Mouse (Mus musculus) limb, embryonic 12.5 days (tissue): Measurements from ENCODE around the gene Zfp362. TPM values are rescaled to one million over a fixed set of nuclear protein-coding genes. Genes with fewer than 3 reads are reported as not detected.
A peak's percentile ranks its signal among the peaks of the same experiment; 100 is the strongest.

Experiments
- ATAC-seq: fragments of 200-750 bp; cut with Nextera tagmentation; 2 replicates; pipeline ENCODE4 v1.8.0; 2017; ENCODE audit warnings: low read depth, moderate TSS enrichment; ENCODE audit not compliant: insufficient number of reproducible peaks, insufficient read depth, low FRiP score, low TSS enrichment
- H3K27ac ChIP-seq: fragments of 300-500 bp; sonication (generic); 2 replicates; pipeline ENCODE4 v1.5.1; 2016; ENCODE audit warnings: mild to moderate bottlenecking, moderate library complexity
- H3K27me3 ChIP-seq: fragments of 300-500 bp; sonication (generic); 2 replicates; pipeline ENCODE4 v1.6.1; 2016; ENCODE audit warnings: mild to moderate bottlenecking, moderate library complexity
- H3K36me3 ChIP-seq: fragments of 300-500 bp; sonication (generic); 2 replicates; pipeline ENCODE4 v1.6.1; 2016; ENCODE audit warnings: mild to moderate bottlenecking, moderate library complexity
- H3K4me1 ChIP-seq: fragments of 300-500 bp; sonication (generic); replicated peaks from 2 replicates; pipeline ENCODE4 v1.6.1; 2016
- H3K4me2 ChIP-seq: fragments of 300-500 bp; sonication (generic); 2 replicates; pipeline ENCODE4 v1.6.1; 2016; ENCODE audit warnings: mild to moderate bottlenecking, moderate library complexity
- H3K4me3 ChIP-seq: fragments of 300-500 bp; sonication (generic); replicated peaks from 2 replicates; pipeline ENCODE4 v1.5.1; 2016; ENCODE audit warnings: mild to moderate bottlenecking
- H3K9ac ChIP-seq: fragments of 300-500 bp; sonication (generic); replicated peaks from 2 replicates; pipeline ENCODE4 v1.6.1; 2016; ENCODE audit warnings: mild to moderate bottlenecking, moderate library complexity
- H3K9me3 ChIP-seq: fragments of 300-500 bp; sonication (generic); 2 replicates; pipeline ENCODE4 v1.6.1; 2016; ENCODE audit warnings: mild to moderate bottlenecking, moderate library complexity
- WGBS: fragments of 180-500 bp; shearing (Covaris S2); methylation state at CpG from one replicate; pipeline ENCODE4 v1.1.7; 2016; 5-methylcytosine and 5-hydroxymethylcytosine counted together
- polyA plus RNA-seq: library from polyadenylated mRNA; unstranded; fragments of >200 nt; fragmentation: Nextera tagmentation; extraction: Ambion mirVana; gene quantifications from 2 replicates; pipeline ENCODE4 v1.2.1, GENCODE M21; 2016

The Zfp362 gene
- polyA plus RNA-seq, 1 experiment from 2014 or later, result 52.1 TPM

- 0 out of 2 replicates have a peak overlapping the region, but pooled peaks have one; percentile 20 for H3K27ac ChIP-seq
Measured at GRCm38 (mm10) chr4:128838202-128838601, 32.4 kb upstream of the Zfp362 start.

DNA sequence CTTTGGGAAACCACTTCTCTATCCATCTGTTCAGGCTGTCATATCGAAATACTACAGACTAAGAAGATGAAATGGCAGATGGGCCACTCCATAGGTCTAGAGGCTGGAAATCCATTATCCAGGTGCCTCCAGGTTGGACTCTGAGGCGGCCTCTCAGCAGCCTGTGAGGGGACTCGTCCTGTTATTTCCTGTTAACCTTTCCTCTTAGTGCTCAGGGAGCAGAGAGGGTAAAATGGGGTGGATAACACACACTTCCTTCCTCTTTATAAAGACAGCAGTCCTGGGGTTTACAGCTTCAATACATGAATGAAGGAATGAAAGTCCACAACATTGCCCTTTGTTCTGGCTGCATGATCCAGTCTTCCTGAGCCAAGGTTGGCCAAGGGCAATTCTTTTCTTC is 18.3 kb upstream of the Zfp362 start:
- Histone ChIP-seq H3K27ac (no peak overlapping the region), H3K4me1 (0 out of 2 replicates have a peak, but pooled peaks cover 4% of the 10 kb centered on the region), H3K9me3 (0 out of 2 replicates have a peak, but pooled peaks cover 3% of the 10 kb centered on the region), H3K4me3 (no peak overlapping the region), H3K9ac (no peak overlapping the region), H3K4me2 (no peak overlapping the region), H3K36me3 (no peaks in the 10 kb centered on the region), H3K27me3 (no peaks in the 10 kb centered on the region)
- ATAC-seq, result no peak
- WGBS, result 74% methylated on average over 3 of the region's 3 CpGs

More at GRCm38 (mm10) chr4:128838202-128838601, 32.4 kb upstream of the Zfp362 start:
- H3K36me3 ChIP-seq, result no peaks in the 10 kb centered on the region
- WGBS, result 64% methylated on average over 5 of the region's 5 CpGs
- peaks cover 26% of the 10 kb centered on the region for H3K4me1 ChIP-seq
- H3K4me3 ChIP-seq, result no peak overlapping the region
- H3K4me2 ChIP-seq, result no peak overlapping the region
- no peaks in the 10 kb centered on the region for H3K27me3 ChIP-seq
- H3K9me3 ChIP-seq, result no peaks in the 10 kb centered on the region
- H3K9ac ChIP-seq, result no peak overlapping the region
- no peak for ATAC-seq

GRCm38 (mm10) chr4:128820568-128820967 is 14.7 kb upstream of the Zfp362 start:
- WGBS, result 74% methylated on average over 12 of the region's 12 CpGs
- H3K4me2 ChIP-seq, result no peak overlapping the region
- no peak for ATAC-seq

GRCm38 (mm10) chr4:128817011-128817410 is 11.2 kb upstream of the Zfp362 start:
- Histone ChIP-seq H3K9ac (no peak overlapping the region), H3K36me3 (no peaks in the 10 kb centered on the region), H3K4me2 (no peak overlapping the region), H3K27ac (no peak overlapping the region), H3K4me3 (no peak overlapping the region), H3K4me1 (peaks cover 19% of the 10 kb centered on the region), H3K27me3 (no peaks in the 10 kb centered on the region), H3K9me3 (no peaks in the 10 kb centered on the region)
- 56% methylated on average over 7 of the region's 7 CpGs for WGBS
- ATAC-seq, result no peak

More at GRCm38 (mm10) chr4:128820568-128820967, 14.7 kb upstream of the Zfp362 start:
- Histone ChIP-seq H3K27me3 (no peaks in the 10 kb centered on the region), H3K36me3 (no peaks in the 10 kb centered on the region), H3K4me3 (no peak overlapping the region), H3K27ac (no peak overlapping the region), H3K9ac (no peak overlapping the region), H3K4me1 (peaks cover 16% of the 10 kb centered on the region; the same call in 1 of the 2 replicates), H3K9me3 (no peaks in the 10 kb centered on the region)

DNA sequence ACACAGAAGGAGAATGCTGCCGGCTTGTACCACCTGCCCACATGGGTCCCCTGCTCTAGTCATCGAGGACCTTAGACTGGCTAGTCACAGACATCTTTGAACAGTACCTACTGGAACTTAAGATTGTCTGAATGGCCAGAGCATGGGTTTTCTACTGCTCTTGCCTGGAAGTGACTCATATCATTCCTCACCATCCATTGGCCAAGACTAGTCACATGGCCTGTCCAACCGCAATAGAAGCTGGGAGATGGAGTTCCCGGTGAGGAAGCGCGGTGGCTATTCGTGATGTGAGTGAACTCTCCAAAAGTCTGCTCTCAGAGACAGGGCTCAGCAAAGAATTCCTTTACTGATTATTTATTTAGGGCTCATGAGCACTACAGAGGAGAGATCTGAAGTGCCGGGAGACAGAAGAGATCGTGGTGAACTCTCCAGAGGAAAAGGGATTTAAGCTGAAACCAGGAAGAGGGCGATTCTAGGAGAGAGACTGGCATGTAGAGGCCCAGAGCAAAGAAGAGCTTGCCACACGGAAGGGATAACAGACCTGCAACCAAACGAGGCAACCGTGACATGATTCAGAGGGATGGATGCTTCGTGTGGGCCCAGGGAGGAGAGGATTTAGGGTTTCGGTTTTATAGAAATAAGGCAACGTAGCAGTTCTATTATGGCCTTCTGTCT is 5.7 kb upstream of the Zfp362 start:
- 0 out of 2 replicates have a peak overlapping the region, but pooled peaks have one; percentile 12 for H3K27ac ChIP-seq

GRCm38 (mm10) chr4:128806827-128807179 is 958 bp upstream of the Zfp362 start:
- Histone ChIP-seq H3K36me3 (no peaks in the 10 kb centered on the region), H3K27ac (peak overlapping the region; percentile 99), H3K9ac (peak overlapping the region; percentile 99), H3K4me3 (peak overlapping the region; percentile 81), H3K4me2 (peak overlapping the region; percentile 96), H3K9me3 (no peaks in the 10 kb centered on the region), H3K4me1 (peaks cover 40% of the 10 kb centered on the region), H3K27me3 (no peaks in the 10 kb centered on the region)
- WGBS, result under 1% methylated on average over 15 of the region's 15 CpGs
- peak; percentile 56 for ATAC-seq

More for the DNA sequence above, 5.7 kb upstream of the Zfp362 start:
- H3K27me3 ChIP-seq, result no peaks in the 10 kb centered on the region
- no peaks in the 10 kb centered on the region for H3K9me3 ChIP-seq
- H3K4me2 ChIP-seq, result peak overlapping the region; percentile 69
- ATAC-seq, result peak; percentile 84
- 16% methylated on average over 16 of the region's 16 CpGs for WGBS
- H3K36me3 ChIP-seq, result no peaks in the 10 kb centered on the region
- peaks cover 21% of the 10 kb centered on the region for H3K4me1 ChIP-seq
- H3K4me3 ChIP-seq, result peak overlapping the region; percentile 55
- peak overlapping the region; percentile 71 for H3K9ac ChIP-seq

- H3K27ac ChIP-seq, result peak overlapping the region; percentile 99
- H3K36me3 ChIP-seq, result no peaks in the 10 kb centered on the region; the same call in 1 of the 2 replicates
- H3K4me3 ChIP-seq, result peak overlapping the region; percentile 81
- H3K4me1 ChIP-seq, result peaks cover 49% of the 10 kb centered on the region
- peak overlapping the region; percentile 99 for H3K9ac ChIP-seq
- ATAC-seq, result 0 out of 2 replicates have a peak, but pooled peaks have one; percentile 2
- H3K27me3 ChIP-seq, result no peaks in the 10 kb centered on the region
- no peaks in the 10 kb centered on the region for H3K9me3 ChIP-seq
- peak overlapping the region; percentile 96 for H3K4me2 ChIP-seq
- WGBS, result 2% methylated on average over 42 of the region's 74 CpGs
Measured at GRCm38 (mm10) chr4:128805150-128806042, 449 bp downstream of the Zfp362 start.

DNA sequence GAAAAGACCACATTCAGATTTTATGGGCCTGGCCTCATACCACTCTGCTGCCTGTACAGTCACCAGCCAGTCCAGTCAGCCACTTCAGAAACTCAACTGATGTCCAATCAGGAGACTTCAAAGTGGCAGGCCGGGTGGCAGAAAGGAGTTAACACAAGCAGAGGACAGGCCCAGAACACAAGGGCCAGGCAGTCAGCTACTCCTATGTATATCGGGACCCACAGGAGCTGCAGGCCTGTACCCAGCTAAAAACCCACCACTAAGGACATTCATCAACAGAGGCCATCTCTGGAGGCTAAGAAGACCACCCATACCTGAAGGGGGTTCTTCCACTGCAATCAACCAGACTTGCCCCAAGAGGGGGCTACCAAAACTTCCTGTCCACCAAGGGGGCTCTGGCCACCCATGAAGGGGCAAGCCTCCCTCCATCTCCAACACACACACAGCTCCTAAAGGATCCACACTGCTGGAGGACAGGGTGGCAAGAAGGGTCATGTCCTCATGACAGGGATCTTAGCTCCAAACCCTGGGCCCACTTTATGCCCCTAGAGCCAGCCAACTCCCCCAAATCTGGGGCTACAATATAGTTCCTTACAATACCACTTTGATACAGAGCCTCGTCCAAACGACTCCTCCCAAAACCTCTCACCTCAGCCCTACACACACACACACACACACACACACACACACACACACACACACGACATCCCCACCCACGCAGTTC is 1.3 kb downstream of the Zfp362 start:
- H3K4me1 ChIP-seq, result peaks cover 56% of the 10 kb centered on the region
- ATAC-seq, result no peak
- peak overlapping the region; percentile 99 for H3K27ac ChIP-seq
- peak overlapping the region; percentile 81 for H3K4me3 ChIP-seq
- H3K9ac ChIP-seq, result peak overlapping the region; percentile 99
- H3K27me3 ChIP-seq, result no peaks in the 10 kb centered on the region
- peak overlapping the region; percentile 96 for H3K4me2 ChIP-seq
- H3K36me3 ChIP-seq, result no peaks in the 10 kb centered on the region; the same call in 1 of the 2 replicates
- 1% methylated on average over 6 of the region's 6 CpGs for WGBS
- no peaks in the 10 kb centered on the region for H3K9me3 ChIP-seq

- Histone ChIP-seq H3K9ac (peak overlapping the region; percentile 99; the same call in 1 of the 2 replicates), H3K27me3 (no peaks in the 10 kb centered on the region), H3K4me2 (peak overlapping the region; percentile 96), H3K4me1 (peaks cover 65% of the 10 kb centered on the region), H3K36me3 (peaks cover 8% of the 10 kb centered on the region), H3K27ac (peak overlapping the region; percentile 99; the same call in 1 of the 2 replicates), H3K9me3 (no peaks in the 10 kb centered on the region), H3K4me3 (peak overlapping the region; percentile 81)
- WGBS, result 36% methylated on average over 5 of the region's 5 CpGs
- ATAC-seq, result no peak
Measured at GRCm38 (mm10) chr4:128803569-128803968, 2.3 kb downstream of the Zfp362 start.

DNA sequence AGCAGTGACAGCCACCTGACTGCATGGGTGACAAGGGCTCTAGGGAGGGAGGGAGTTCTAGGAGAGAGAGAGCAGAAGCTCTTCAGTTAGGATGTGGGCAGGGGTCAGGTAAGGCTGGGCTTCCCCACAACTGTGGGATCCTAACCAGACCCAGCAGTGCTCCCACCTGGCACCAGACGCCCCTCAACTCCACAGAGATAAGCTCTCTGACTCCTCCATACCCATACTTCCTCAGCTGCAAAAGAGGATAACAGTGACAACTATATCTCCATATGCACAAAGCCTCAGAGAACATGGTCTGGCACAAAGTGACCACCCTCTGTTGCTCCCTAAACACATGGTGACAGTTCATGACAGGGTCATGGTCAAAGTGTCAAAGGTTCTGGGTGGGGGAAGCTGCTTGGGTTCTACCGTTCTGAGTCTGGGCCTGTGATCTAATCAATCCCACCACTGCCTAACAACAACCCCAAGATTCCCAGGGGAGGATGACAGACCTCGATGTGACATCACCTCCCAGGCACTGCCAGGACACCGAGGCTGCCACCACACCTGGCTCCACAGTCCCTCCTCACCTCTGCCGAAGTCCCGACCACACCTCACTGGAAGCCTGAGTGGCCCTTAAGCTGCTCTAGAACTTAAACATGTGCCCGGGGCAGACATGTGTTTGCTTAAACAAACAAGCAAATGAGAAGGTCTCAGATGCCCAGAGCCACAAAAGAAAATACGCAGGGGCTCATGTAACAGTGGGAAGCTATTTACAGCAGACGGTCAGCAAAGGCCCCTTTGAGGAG is 4.0 kb downstream of the Zfp362 start:
- Histone ChIP-seq H3K27ac (no peak overlapping the region), H3K9ac (no peak overlapping the region), H3K36me3 (peaks cover 11% of the 10 kb centered on the region), H3K4me1 (peaks cover 75% of the 10 kb centered on the region), H3K4me3 (no peak overlapping the region), H3K9me3 (no peaks in the 10 kb centered on the region), H3K4me2 (0 out of 2 replicates have a peak overlapping the region, but pooled peaks have one; percentile 96), H3K27me3 (no peaks in the 10 kb centered on the region)
- no peak for ATAC-seq
- 65% methylated on average over 9 of the region's 9 CpGs for WGBS
